In genomic region chr8:84331562-84331961, GRCm38 (mm10) we compare ENCODE assay signal across 13 mouse cellular contexts. TPM values are rescaled to one million over a fixed set of nuclear protein-coding genes. Genes with fewer than 3 reads are reported as not detected.
"Had no signal": no experiment of that assay in that cellular context is flagged by ENCODE, and none has a peak within 500 bp of the region (broad histone marks: within the 10 kb centered on the region; RNA-seq: fewer than 3 reads in every experiment).

No protein-coding gene starts in this region.

- DNase-seq: left cerebral cortex, postnatal 4 days; liver; liver, embryonic 13.5 days; liver, postnatal 0 days; lung, adult 18-20 months; lung, adult 2 months; lung, embryonic 14.5 days; lung, postnatal 10 days; lung, postnatal 14 days; lung, postnatal 36 days; lung, postnatal 4 days; midbrain, embryonic 14.5 days had no signal

RNA-seq across cellular contexts. Expression of gene Cacna1a, which starts 56.7 kb away (rescaled TPM):
- total RNA-seq: monocyte, adult 5-6 weeks had no signal
